Mouse (Mus musculus) liver, embryonic 14.5 days (tissue): ENCODE results near the gene Tbc1d4. TPM values are rescaled to one million over a fixed set of nuclear protein-coding genes. Genes with fewer than 3 reads are reported as not detected.

ENCODE experiments used
- ATAC-seq: fragments of 200-750 bp; cut with Nextera tagmentation; 2 replicates; pipeline ENCODE4 v1.8.0; 2017; ENCODE audit warnings: moderate number of reproducible peaks, mild to moderate bottlenecking, moderate library complexity; ENCODE audit not compliant: insufficient read depth
- DNase-seq, 3 experiments: peaks; one replicate each; pipeline ENCODE4 v3.0.0-alpha.2; 2012 to 2013; ENCODE audit warnings: low read depth in 3 of 3, low spot score in 3 of 3
- H3K27ac ChIP-seq: fragments of 300-500 bp; sonication (generic); 2 replicates; pipeline ENCODE4 v1.5.1; 2014; ENCODE audit warnings: moderate library complexity, mild to moderate bottlenecking, control low read depth, inconsistent platforms
- H3K27me3 ChIP-seq: fragments of 300-500 bp; sonication (generic); 2 replicates; pipeline ENCODE4 v1.6.1; 2014; ENCODE audit warnings: mild to moderate bottlenecking, low read length, moderate library complexity; ENCODE audit not compliant: control insufficient read depth, insufficient read depth
- H3K36me3 ChIP-seq: fragments of 300-500 bp; sonication (generic); replicated peaks from 2 replicates; pipeline ENCODE4 v1.6.1; 2014; ENCODE audit warnings: low read depth; ENCODE audit not compliant: control insufficient read depth, insufficient read depth
- H3K4me1 ChIP-seq, 2 experiments: fragments of 200-500 bp in 1 of 2; fragments of 300-500 bp in 1 of 2; sonication (generic) in 1 of 2; replicated peaks; 2 replicates each; pipeline ENCODE4 v1.6.1; 2012 to 2014; ENCODE audit warnings: antibody characterized with exemption in 1 of 2, inconsistent platforms in 1 of 2, low read length in 1 of 2; ENCODE audit not compliant: control insufficient read depth in 2 of 2, insufficient read depth in 2 of 2
- H3K4me2 ChIP-seq: fragments of 300-500 bp; sonication (generic); 2 replicates; pipeline ENCODE4 v1.6.1; 2014; ENCODE audit warnings: low read depth, mild to moderate bottlenecking, control low read depth, moderate library complexity
- H3K4me3 ChIP-seq, 2 experiments: fragments of 200-500 bp in 1 of 2; fragments of 300-500 bp in 1 of 2; sonication (generic) in 1 of 2; 2 replicates each; pipeline ENCODE4 v1.5.1; 2012 to 2014; ENCODE audit warnings: low read depth in 2 of 2, low read length in 2 of 2, mild to moderate bottlenecking in 2 of 2, control low read depth in 1 of 2, inconsistent platforms in 1 of 2, moderate library complexity in 1 of 2; ENCODE audit not compliant: insufficient read depth in 1 of 2
- H3K9ac ChIP-seq: fragments of 300-500 bp; sonication (generic); replicated peaks from 2 replicates; pipeline ENCODE4 v1.6.1; 2014; ENCODE audit warnings: mild to moderate bottlenecking, control low read depth, moderate library complexity
- H3K9me3 ChIP-seq: fragments of 300-500 bp; sonication (generic); 2 replicates; pipeline ENCODE4 v1.6.1; 2016; ENCODE audit warnings: low read length, mixed read lengths; ENCODE audit not compliant: control insufficient read depth
- CTCF ChIP-seq: IDR thresholded peaks from 2 replicates; pipeline ENCODE4 v1.5.1; 2016; ENCODE audit warnings: antibody characterized with exemption, low read depth, control low read depth
- EP300 ChIP-seq: IDR thresholded peaks from 2 replicates; pipeline ENCODE4 v1.6.1; 2016; ENCODE audit warnings: antibody characterized with exemption, low read depth
- WGBS: fragments of 180-500 bp; shearing (Covaris S2); extraction: QIAGEN DNeasy Blood & Tissue Kit; methylation state at CpG from one replicate; pipeline ENCODE4 v1.1.7; 2014; ENCODE audit not compliant: insufficient replicate concordance; 5-methylcytosine and 5-hydroxymethylcytosine counted together
- polyA plus RNA-seq, 2 experiments: library from polyadenylated mRNA; depleted of rRNA in 1 of 2; stranded (reverse) in 1 of 2; unstranded in 1 of 2; fragments of >200 nt; fragmentation: Nextera tagmentation in 1 of 2; extraction: Ambion mirVana in 1 of 2; gene quantifications; 2 replicates each; pipeline versions ENCODE4 v1.2.1 to v1.2.3; 2012 to 2014

Gene Tbc1d4
- polyA plus RNA-seq, 2 experiments: 0.85 to 1.3 TPM

DNA sequence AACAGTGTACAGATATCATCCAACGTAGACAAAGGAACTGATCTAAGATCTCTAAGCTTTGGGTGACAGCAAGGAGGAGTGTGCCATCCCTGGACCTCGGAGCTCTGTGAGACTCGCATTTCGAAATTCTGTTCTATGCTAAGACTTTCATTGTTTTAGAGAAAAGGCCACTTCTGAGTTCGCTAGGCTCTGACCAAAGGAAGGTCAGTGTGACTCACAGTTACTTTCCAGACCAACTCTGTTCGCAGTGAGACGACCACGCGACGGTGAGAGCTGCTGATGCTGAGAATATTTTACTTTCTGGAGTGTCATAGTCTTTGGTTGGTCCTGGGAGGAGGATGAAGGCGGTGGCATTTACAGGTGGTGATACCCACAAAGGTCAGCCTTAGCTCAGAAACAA lies 142.5 kb downstream of the Tbc1d4 start:
- H3K4me2 ChIP-seq: no peak overlapping the region
- H3K4me1 ChIP-seq: no peaks in the 10 kb centered on the region
- H3K9me3 ChIP-seq: no peaks in the 10 kb centered on the region
- no peak overlapping the region for H3K9ac ChIP-seq
- 71% methylated on average over 11 of the region's 11 CpGs for whole genome bisulfite sequencing
- no peak overlapping the region for H3K4me3 ChIP-seq
- H3K36me3 ChIP-seq: no peaks in the 10 kb centered on the region
- no peaks in the 10 kb centered on the region for H3K27me3 ChIP-seq
- H3K27ac ChIP-seq: no peak overlapping the region
- DNase-seq: no peak
- TF ChIP-seq EP300 (no peak), CTCF (no peak)
- no peak for ATAC-seq

- Histone ChIP-seq H3K36me3 (no peaks in the 10 kb centered on the region), H3K9ac (no peak overlapping the region), H3K4me3 (no peak overlapping the region), H3K27ac (no peak overlapping the region), H3K9me3 (no peaks in the 10 kb centered on the region), H3K27me3 (no peaks in the 10 kb centered on the region), H3K4me1 (no peaks in the 10 kb centered on the region), H3K4me2 (no peak overlapping the region)
- TF ChIP-seq CTCF (no peak), EP300 (no peak)
- WGBS: 74% methylated on average over 3 of the region's 3 CpGs
- ATAC-seq (no peak), DNase-seq (no peak)
These were observed 143.1 kb downstream of the Tbc1d4 start for GRCm38 (mm10) chr14:101465893-101466292.

DNA sequence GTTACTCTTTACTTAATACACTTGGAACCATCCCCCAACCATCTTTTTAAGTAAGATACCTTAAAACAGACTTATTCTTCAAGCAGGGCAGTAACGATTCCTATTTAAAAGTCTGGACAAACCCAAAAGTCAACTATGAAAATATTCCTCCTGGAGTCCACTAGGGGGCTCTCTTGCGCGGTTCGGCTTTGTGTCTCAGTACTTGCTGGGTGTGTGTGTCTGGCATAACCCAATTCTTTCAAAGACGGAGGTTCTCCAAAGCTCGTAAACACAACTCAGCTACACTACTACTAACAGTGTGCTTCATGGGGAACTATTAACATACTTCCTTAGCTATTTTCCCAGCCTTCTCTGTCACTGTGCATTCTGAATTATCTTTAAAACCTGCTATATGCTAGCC lies 148.2 kb downstream of the Tbc1d4 start:
- DNase-seq (no peak), ATAC-seq (no peak)
- Histone ChIP-seq H3K27ac (no peak overlapping the region), H3K4me1 (no peaks in the 10 kb centered on the region), H3K27me3 (no peaks in the 10 kb centered on the region), H3K4me2 (no peak overlapping the region), H3K36me3 (no peaks in the 10 kb centered on the region), H3K9me3 (no peaks in the 10 kb centered on the region), H3K4me3 (no peak overlapping the region), H3K9ac (no peak overlapping the region)
- WGBS: 17% methylated on average over 6 of the region's 6 CpGs
- no peak for TF ChIP-seq EP300
- peak; percentile 51 for TF ChIP-seq CTCF

GRCm38 (mm10) chr14:101452915-101453314 lies 156.1 kb downstream of the Tbc1d4 start:
- TF ChIP-seq EP300: no peak
- no peak for TF ChIP-seq CTCF
- no peak overlapping the region for H3K4me2 ChIP-seq
- no peaks in the 10 kb centered on the region for H3K4me1 ChIP-seq
- no peaks in the 10 kb centered on the region for H3K9me3 ChIP-seq
- no peak overlapping the region for H3K27ac ChIP-seq
- no peak overlapping the region for H3K4me3 ChIP-seq
- 23% methylated on average over 6 of the region's 6 CpGs for WGBS
- no peak overlapping the region for H3K9ac ChIP-seq
- DNase-seq: no peak
- ATAC-seq: no peak
- H3K36me3 ChIP-seq: no peaks in the 10 kb centered on the region
- no peaks in the 10 kb centered on the region for H3K27me3 ChIP-seq

- no peaks in the 10 kb centered on the region for H3K36me3 ChIP-seq
- no peak overlapping the region for H3K27ac ChIP-seq
- no peak overlapping the region for H3K4me3 ChIP-seq
- H3K9me3 ChIP-seq: no peaks in the 10 kb centered on the region
- H3K27me3 ChIP-seq: no peaks in the 10 kb centered on the region
- 59% methylated on average over 4 of the region's 4 CpGs for WGBS
- no peaks in the 10 kb centered on the region for H3K4me1 ChIP-seq
- ATAC-seq (no peak), DNase-seq (no peak)
- no peak overlapping the region for H3K4me2 ChIP-seq
- TF ChIP-seq EP300: no peak
- TF ChIP-seq CTCF: no peak
- no peak overlapping the region for H3K9ac ChIP-seq
These were observed 161.1 kb downstream of the Tbc1d4 start for GRCm38 (mm10) chr14:101447857-101448256.
